Mouse (Mus musculus) spleen, adult 12 weeks (tissue): ENCODE results near the gene Crisp1.

ENCODE experiments used
- DNase-seq: peaks from one replicate; pipeline ENCODE4 v3.0.0; 2022; ENCODE audit warnings: low spot score

Crisp1 gene

DNA sequence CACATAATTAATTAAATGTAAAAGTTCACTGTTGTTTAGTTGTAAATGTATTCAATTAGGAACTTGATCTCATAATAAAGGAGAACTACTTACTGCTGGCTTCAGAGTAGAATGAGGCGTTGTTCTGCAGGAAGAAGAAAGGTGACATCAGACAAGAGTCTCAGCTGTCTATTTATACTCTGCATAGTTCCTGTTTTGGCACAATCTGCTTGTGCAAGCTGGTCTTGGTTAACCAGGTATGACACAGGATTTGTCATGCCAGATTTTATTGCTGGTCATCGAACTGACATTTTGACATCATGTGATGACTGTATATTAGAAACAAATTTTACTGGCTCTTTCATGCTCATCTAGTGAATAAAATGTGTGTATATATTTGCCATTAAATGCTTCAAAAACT, at the start of gene Crisp1:
Gene Crisp1, minus strand, starts transcription at position 146 of the 400 bp plus-strand sequence.
- no peak for DNase-seq

DNA sequence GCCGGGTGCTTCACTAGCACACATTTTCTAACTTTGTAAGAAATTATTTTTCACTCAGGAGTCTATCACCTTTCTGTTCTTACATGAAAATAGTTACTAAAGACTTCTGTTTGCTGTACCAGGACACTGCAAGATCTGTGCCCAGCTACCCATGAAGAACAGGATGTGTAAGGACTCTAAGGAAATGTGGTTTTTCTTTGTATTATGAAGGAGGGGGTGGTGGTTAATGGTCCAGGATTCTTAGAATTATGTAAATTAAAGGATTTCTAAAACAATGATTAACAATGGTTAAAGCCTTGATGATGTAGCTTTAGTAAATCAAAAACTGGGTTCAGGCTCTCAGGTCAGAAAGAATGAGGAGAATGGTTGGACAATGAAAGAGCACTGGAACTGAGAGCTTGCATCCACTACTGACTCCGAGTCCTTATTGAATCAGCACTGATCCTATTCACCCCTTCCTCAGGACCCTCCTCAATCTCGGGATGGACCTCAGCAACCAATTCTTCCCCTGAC, 23.5 kb upstream of the Crisp1 start:
- no peak for DNase-seq

DNA sequence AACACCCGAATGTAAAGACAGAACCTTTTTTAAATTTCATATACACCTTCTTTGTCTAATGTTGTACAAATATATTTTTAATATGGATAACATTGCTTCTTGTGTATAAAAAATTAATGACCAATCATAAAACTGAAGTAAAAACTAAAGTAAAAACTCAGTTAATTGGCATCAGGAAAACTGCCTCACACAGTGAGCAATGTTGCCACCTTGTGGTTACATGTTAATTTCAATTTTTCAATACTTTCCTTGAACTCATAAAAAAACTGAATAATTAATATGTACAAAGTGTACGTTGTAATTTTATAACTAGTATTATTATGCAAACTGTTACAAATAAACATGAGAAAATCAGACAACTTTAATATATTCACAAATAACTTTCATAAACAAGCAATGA, 33.6 kb downstream of the Crisp1 start:
- DNase-seq: no peak

DNA sequence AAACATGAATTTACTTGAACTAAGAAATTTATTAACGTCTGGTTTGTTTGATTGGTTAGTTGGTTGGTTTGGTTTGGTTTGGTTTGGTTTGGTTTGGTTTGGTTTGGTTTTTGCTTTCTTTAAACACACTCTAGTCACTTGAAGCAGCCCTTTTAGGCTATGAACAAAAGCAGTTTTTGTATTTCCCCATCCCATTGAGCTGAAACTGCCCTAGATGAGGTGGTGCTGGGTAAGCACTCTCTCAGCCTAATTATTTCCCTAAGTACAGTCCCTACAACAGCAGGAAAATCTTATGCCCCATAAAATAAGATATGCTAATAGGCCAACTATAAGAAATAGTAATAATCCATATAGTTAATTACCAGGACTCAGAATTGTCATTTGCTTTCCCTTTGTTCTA, 43.5 kb downstream of the Crisp1 start:
- DNase-seq: no peak

DNA sequence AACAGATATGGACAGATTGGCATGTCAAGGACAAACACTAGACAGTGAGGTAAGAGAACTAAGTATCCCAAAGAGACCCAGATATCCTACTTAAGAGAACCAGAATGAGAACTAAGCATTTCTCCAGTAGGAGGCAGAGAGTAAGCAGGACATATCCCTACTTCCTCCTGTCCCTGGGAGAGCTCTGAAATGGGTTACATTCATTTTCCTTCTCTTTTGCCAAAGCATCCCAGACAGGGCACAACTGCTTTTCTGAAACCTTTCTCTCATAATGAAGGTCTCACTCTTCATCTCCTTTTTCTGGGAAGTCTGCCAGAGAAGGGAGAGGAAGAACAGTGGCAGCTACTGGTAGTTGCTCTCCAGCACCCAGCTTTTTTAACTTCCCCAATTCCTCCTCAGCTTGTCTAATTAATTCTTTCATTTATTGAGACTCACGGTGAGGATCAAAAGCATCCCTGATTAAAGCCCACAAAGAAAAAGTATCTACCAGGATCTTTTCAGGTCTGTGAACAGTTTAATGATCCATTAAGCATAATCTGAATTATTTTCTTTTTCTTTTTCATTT, 44.0 kb downstream of the Crisp1 start:
- DNase-seq: no peak

DNA sequence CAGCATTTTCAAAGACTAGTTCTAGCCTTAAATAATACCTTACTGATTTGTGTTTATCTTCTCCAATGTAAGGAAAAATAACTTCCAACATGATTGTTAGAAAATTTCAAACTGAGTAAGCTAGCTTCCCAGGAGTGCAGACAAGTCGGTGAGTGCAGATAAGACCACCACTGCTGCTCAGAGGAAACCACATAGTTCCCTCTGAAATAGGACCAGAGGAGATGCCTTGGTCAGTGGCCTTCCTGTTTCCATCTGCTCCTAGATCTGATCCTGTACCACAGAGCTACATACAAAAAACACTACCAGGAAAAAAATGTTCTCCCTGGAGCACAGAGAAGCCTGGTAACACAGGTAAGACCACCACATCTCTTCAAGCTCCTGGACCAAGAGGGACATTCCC, 66.5 kb downstream of the Crisp1 start:
- DNase-seq: no peak
